Mouse (Mus musculus) heart, adult 2 months (tissue): Measurements from ENCODE around the gene Sh2b1. TPM values are rescaled to one million over a fixed set of nuclear protein-coding genes. Genes with fewer than 3 reads are reported as not detected.

Experiments
- DNase-seq, 2 experiments: peaks; one replicate each; pipeline ENCODE4 v3.0.0; 2021
- H3K27ac ChIP-seq: fragments of 200-600 bp; 2 replicates; pipeline ENCODE4 v1.8.1; 2022
- H3K27me3 ChIP-seq: fragments of 200-500 bp; 2 replicates; pipeline ENCODE4 v1.6.1; 2012; ENCODE audit warnings: mild to moderate bottlenecking, low read length, inconsistent platforms, mixed read lengths; ENCODE audit not compliant: control insufficient read depth, insufficient read depth
- H3K36me3 ChIP-seq: fragments of 200-500 bp; 2 replicates; pipeline ENCODE4 v1.6.1; 2012; ENCODE audit warnings: low read length, inconsistent platforms; ENCODE audit not compliant: control insufficient read depth, insufficient read depth
- H3K4me1 ChIP-seq: fragments of 200-500 bp; 2 replicates; pipeline ENCODE4 v1.6.1; 2011; ENCODE audit warnings: low read length; ENCODE audit not compliant: control insufficient read depth, insufficient read depth
- H3K4me3 ChIP-seq: fragments of 200-600 bp; 2 replicates; pipeline ENCODE4 v1.8.1; 2022
- H3K79me2 ChIP-seq: fragments of 200-500 bp; replicated peaks from 2 replicates; pipeline ENCODE4 v1.6.1; 2012; ENCODE audit warnings: mild to moderate bottlenecking, inconsistent platforms, low read length, moderate library complexity, mixed read lengths; ENCODE audit not compliant: control insufficient read depth, insufficient read depth
- H3K9ac ChIP-seq: fragments of 200-500 bp; 2 replicates; pipeline ENCODE4 v1.6.1; 2012; ENCODE audit warnings: low read depth, mild to moderate bottlenecking, control low read depth, inconsistent platforms, low read length, mixed read lengths
- CTCF ChIP-seq: fragments of 200-600 bp; IDR thresholded peaks from 2 replicates; pipeline ENCODE4 v1.8.1; 2022; ENCODE audit warnings: antibody characterized with exemption, mild to moderate bottlenecking, moderate library complexity
- EP300 ChIP-seq: fragments of 200-500 bp; IDR thresholded peaks from 2 replicates; pipeline ENCODE4 v1.6.1; 2011; ENCODE audit warnings: low read depth, low read length, control low read depth; ENCODE audit not compliant: insufficient read depth
- POLR2A ChIP-seq: fragments of 200-500 bp; IDR thresholded peaks from 2 replicates; pipeline ENCODE4 v1.6.1; 2011; ENCODE audit warnings: mild to moderate bottlenecking, low read depth, low read length, control low read depth; ENCODE audit not compliant: insufficient read depth
- WGBS: fragments of 180-500 bp; shearing (Covaris S2); methylation state at CpG from one replicate; pipeline ENCODE4 v1.1.7; 2018; 5-methylcytosine and 5-hydroxymethylcytosine counted together
- intact Hi-C: fragments of 180-260 bp; cut with DNase I; formaldehyde crosslinking; loops from one replicate; pipeline ENCODE4 v1.15.1; 2025
- polyA plus RNA-seq: library from polyadenylated mRNA; depleted of rRNA; stranded (reverse); fragments of >200 nt; gene quantifications from 2 replicates; pipeline ENCODE4 v1.2.3, GENCODE M21; 2012; rRNA removed
- total RNA-seq, 2 experiments: library from RNA; stranded (reverse); gene quantifications; 2 replicates each; pipeline ENCODE4 v1.2.3; 2021

Gene Sh2b1
- total and polyA plus RNA-seq, 3 experiments, result 42.5 to 58.2 (median 46.1) TPM

- intact Hi-C loops, result no loop called here
- DNase-seq, result no peak
- H3K4me3 ChIP-seq, result no peak overlapping the region
- no peak overlapping the region for H3K9ac ChIP-seq
- H3K36me3 ChIP-seq, result no peaks in the 10 kb centered on the region
- TF ChIP-seq CTCF (no peak), EP300 (no peak), POLR2A (no peak)
- H3K27ac ChIP-seq, result no peak overlapping the region
- H3K27me3 ChIP-seq, result no peaks in the 10 kb centered on the region
- no peaks in the 10 kb centered on the region for H3K79me2 ChIP-seq
- WGBS, result 56% methylated on average over 8 of the region's 8 CpGs
- H3K4me1 ChIP-seq, result no peaks in the 10 kb centered on the region
These were observed 58.2 kb downstream of the Sh2b1 start for GRCm38 (mm10) chr7:126417045-126417444.

Other genes starting within 250 kb of the Sh2b1 start
- gene Sbk1, start 202.8 kb downstream of the Sh2b1 start, total RNA-seq, result 10 to 100 TPM; 61.9 to 87.4 TPM
- 44.5 and 55.4 TPM in 2 replicates for gene Sbk1, start 202.8 kb downstream of the Sh2b1 start, polyA plus RNA-seq
- 1 to 10 TPM in 1 of 2 experiments, under 1 TPM in 1; 0.34 to 1.8 TPM for gene Lat, start 105.9 kb downstream of the Sh2b1 start, total RNA-seq
- gene Lat, start 105.9 kb downstream of the Sh2b1 start, polyA plus RNA-seq, result 1.3 and 4.4 TPM in 2 replicates
- 10 to 100 TPM; 22.3 to 31.9 TPM for gene Spns1, start 98.0 kb downstream of the Sh2b1 start, total RNA-seq
- 57.5 and 68.8 TPM in 2 replicates for gene Spns1, start 98.0 kb downstream of the Sh2b1 start, polyA plus RNA-seq
- gene Nfatc2ip, start 78.7 kb downstream of the Sh2b1 start, total RNA-seq, result 1 to 10 TPM; 4.0 to 4.9 TPM
- 3.0 and 5.6 TPM in 2 replicates for gene Nfatc2ip, start 78.7 kb downstream of the Sh2b1 start, polyA plus RNA-seq
- 1 to 10 TPM in 1 of 2 experiments, under 1 TPM in 1; 0.37 to 1.9 TPM for gene Cd19, start 60.5 kb downstream of the Sh2b1 start, total RNA-seq
- 2.1 and 4.6 TPM in 2 replicates for gene Cd19, start 60.5 kb downstream of the Sh2b1 start, polyA plus RNA-seq
- gene Rabep2, start 46.7 kb downstream of the Sh2b1 start, total RNA-seq, result 1 to 10 TPM; 5.3 to 6.3 TPM
- gene Rabep2, start 46.7 kb downstream of the Sh2b1 start, polyA plus RNA-seq, result 8.1 and 9.2 TPM in 2 replicates
- gene Atp2a1, start 12.3 kb downstream of the Sh2b1 start, total RNA-seq, result 1 to 10 TPM; 1.1 to 1.3 TPM
- gene Atp2a1, start 12.3 kb downstream of the Sh2b1 start, polyA plus RNA-seq, result 5.7 and 6.6 TPM in 2 replicates
- gene Tufm, start 11.9 kb upstream of the Sh2b1 start, total RNA-seq, result 100 to 1,000 TPM; 271 to 314 TPM
- gene Tufm, start 11.9 kb upstream of the Sh2b1 start, polyA plus RNA-seq, result 288 and 353 TPM in 2 replicates
- 10 to 100 TPM; 34.0 to 37.6 TPM for gene Atxn2l, start 28.0 kb upstream of the Sh2b1 start, total RNA-seq
- 48.1 and 66.7 TPM in 2 replicates for gene Atxn2l, start 28.0 kb upstream of the Sh2b1 start, polyA plus RNA-seq
- 100 to 1,000 TPM; 133 to 159 TPM for gene Eif3c, start 91.0 kb upstream of the Sh2b1 start, total RNA-seq
- gene Eif3c, start 91.0 kb upstream of the Sh2b1 start, polyA plus RNA-seq, result 59.3 and 72.6 TPM in 2 replicates
- under 1 TPM; 0.32 to 0.39 TPM for gene Apobr, start 109.5 kb upstream of the Sh2b1 start, total RNA-seq
- 0.47 and 1.1 TPM in 2 replicates for gene Apobr, start 109.5 kb upstream of the Sh2b1 start, polyA plus RNA-seq
- gene Cln3, start 110.4 kb upstream of the Sh2b1 start, total RNA-seq, result 10 to 100 TPM; 12.8 to 12.9 TPM
- gene Cln3, start 110.4 kb upstream of the Sh2b1 start, polyA plus RNA-seq, result 30.0 and 33.2 TPM in 2 replicates
- gene Il27, start 119.5 kb upstream of the Sh2b1 start, total RNA-seq, result not detected
- not detected in 2 replicates for gene Il27, start 119.5 kb upstream of the Sh2b1 start, polyA plus RNA-seq
- gene Nupr1, start 155.4 kb upstream of the Sh2b1 start, total RNA-seq, result 1 to 10 TPM; 4.8 to 6.5 TPM
- 10.5 and 13.9 TPM in 2 replicates for gene Nupr1, start 155.4 kb upstream of the Sh2b1 start, polyA plus RNA-seq
- gene Sgf29, start 173.9 kb upstream of the Sh2b1 start, total RNA-seq, result 10 to 100 TPM; 21.6 to 23.4 TPM
- gene Sgf29, start 173.9 kb upstream of the Sh2b1 start, polyA plus RNA-seq, result 23.7 and 25.5 TPM in 2 replicates
- 10 to 100 TPM; 34.1 to 34.3 TPM for gene Sult1a1, start 201.0 kb upstream of the Sh2b1 start, total RNA-seq
- 53.6 and 56.6 TPM in 2 replicates for gene Sult1a1, start 201.0 kb upstream of the Sh2b1 start, polyA plus RNA-seq
- gene Bola2, start 220.0 kb upstream of the Sh2b1 start, total RNA-seq, result 10 to 100 TPM; 49.7 to 63.7 TPM
- 25.9 and 29.1 TPM in 2 replicates for gene Bola2, start 220.0 kb upstream of the Sh2b1 start, polyA plus RNA-seq
- 1 to 10 TPM; 3.6 to 3.9 TPM for gene Slx1b, start 220.4 kb upstream of the Sh2b1 start, total RNA-seq
- gene Slx1b, start 220.4 kb upstream of the Sh2b1 start, polyA plus RNA-seq, result 7.8 and 10.3 TPM in 2 replicates
- 10 to 100 TPM in 1 of 2 experiments, 1 to 10 TPM in 1; 9.8 to 12.1 TPM for gene Coro1a, start 232.4 kb upstream of the Sh2b1 start, total RNA-seq
- gene Coro1a, start 232.4 kb upstream of the Sh2b1 start, polyA plus RNA-seq, result 22.2 and 33.7 TPM in 2 replicates